Mouse (Mus musculus) embryonic facial prominence, embryonic 13.5 days (tissue): ENCODE measurements at regions not wholly inside any gene's neighbourhood (a gene's known extent, or its start where the extent isn't known, plus 50 kb on each side); places are given as distances from the start of the nearest gene placed in this dataset.

Source experiments
- ATAC-seq: fragments of 200-750 bp; cut with Nextera tagmentation; 2 replicates; pipeline ENCODE4 v1.8.0; 2017; ENCODE audit warnings: low read depth; ENCODE audit not compliant: insufficient number of reproducible peaks, insufficient read depth, low FRiP score, low TSS enrichment
- H3K27ac ChIP-seq: fragments of 300-500 bp; sonication (generic); 2 replicates; pipeline ENCODE4 v1.5.1; 2015; ENCODE audit warnings: moderate library complexity, mild to moderate bottlenecking, inconsistent platforms
- H3K27me3 ChIP-seq: fragments of 300-500 bp; sonication (generic); 2 replicates; pipeline ENCODE4 v1.6.1; 2015; ENCODE audit warnings: mild to moderate bottlenecking, inconsistent platforms
- H3K36me3 ChIP-seq: fragments of 300-500 bp; sonication (generic); 2 replicates; pipeline ENCODE4 v1.6.1; 2015; ENCODE audit warnings: mild to moderate bottlenecking, inconsistent platforms
- H3K4me1 ChIP-seq: fragments of 300-500 bp; sonication (generic); 2 replicates; pipeline ENCODE4 v1.6.1; 2015; ENCODE audit warnings: inconsistent platforms
- H3K4me2 ChIP-seq: fragments of 300-500 bp; sonication (generic); 2 replicates; pipeline ENCODE4 v1.6.1; 2015; ENCODE audit warnings: moderate library complexity, mild to moderate bottlenecking, inconsistent platforms
- H3K4me3 ChIP-seq: fragments of 300-500 bp; sonication (generic); 2 replicates; pipeline ENCODE4 v1.5.1; 2015; ENCODE audit warnings: mild to moderate bottlenecking, inconsistent platforms
- H3K9ac ChIP-seq: fragments of 300-500 bp; sonication (generic); 2 replicates; pipeline ENCODE4 v1.6.1; 2015; ENCODE audit warnings: mild to moderate bottlenecking, inconsistent platforms
- H3K9me3 ChIP-seq: fragments of 300-500 bp; sonication (generic); 2 replicates; pipeline ENCODE4 v1.6.1; 2016; ENCODE audit warnings: inconsistent platforms
- WGBS: fragments of 180-500 bp; shearing (Covaris S2); methylation state at CpG from one replicate; pipeline ENCODE4 v1.1.7; 2015; ENCODE audit warnings: mixed read lengths; 5-methylcytosine and 5-hydroxymethylcytosine counted together

GRCm38 (mm10) chr1:186217198-186217597 is 100.1 kb upstream of the Lyplal1 start:
- no peaks in the 10 kb centered on the region; the same call in 1 of the 2 replicates for H3K9me3 ChIP-seq
- no peak overlapping the region for H3K4me2 ChIP-seq
- WGBS: 27% methylated on average over 3 of the region's 3 CpGs
- no peaks in the 10 kb centered on the region for H3K36me3 ChIP-seq
- no peaks in the 10 kb centered on the region for H3K27me3 ChIP-seq
- no peak overlapping the region for H3K9ac ChIP-seq
- no peak for ATAC-seq
- no peak overlapping the region for H3K27ac ChIP-seq
- H3K4me3 ChIP-seq: no peak overlapping the region
- no peaks in the 10 kb centered on the region for H3K4me1 ChIP-seq

- Histone ChIP-seq H3K36me3 (no peaks in the 10 kb centered on the region), H3K27ac (no peak overlapping the region), H3K4me1 (no peaks in the 10 kb centered on the region), H3K27me3 (no peaks in the 10 kb centered on the region), H3K9ac (no peak overlapping the region), H3K4me3 (no peak overlapping the region), H3K4me2 (no peak overlapping the region), H3K9me3 (no peaks in the 10 kb centered on the region)
- 88% methylated on average over 1 of the region's 1 CpGs for WGBS
- no peak for ATAC-seq
Measured at GRCm38 (mm10) chr1:186204151-186204550, 87.0 kb upstream of the Lyplal1 start.

DNA sequence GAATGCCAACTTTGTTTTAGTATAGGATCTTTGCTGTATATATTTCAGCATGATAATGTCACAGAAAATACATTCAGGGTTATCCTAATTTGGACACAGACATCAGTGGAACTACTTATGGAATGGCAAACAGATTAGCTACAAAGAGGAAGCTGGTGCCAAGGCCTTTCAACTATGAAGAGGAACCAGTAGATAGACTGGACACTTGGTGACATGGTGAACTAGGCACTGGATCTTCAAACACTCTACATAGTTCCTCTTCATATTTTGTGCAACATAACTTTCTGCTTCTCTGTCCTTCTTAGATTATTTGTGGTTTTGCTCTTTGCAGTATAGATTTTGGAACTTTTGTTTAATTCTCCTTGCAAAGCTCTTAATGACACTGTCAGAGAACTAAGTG is 85.4 kb upstream of the Lyplal1 start:
- H3K9me3 ChIP-seq: no peaks in the 10 kb centered on the region
- no peak overlapping the region for H3K4me3 ChIP-seq
- no peak overlapping the region for H3K9ac ChIP-seq
- no peak for ATAC-seq
- H3K4me2 ChIP-seq: no peak overlapping the region
- no peaks in the 10 kb centered on the region for H3K27me3 ChIP-seq
- no peak overlapping the region for H3K27ac ChIP-seq
- H3K4me1 ChIP-seq: no peaks in the 10 kb centered on the region
- H3K36me3 ChIP-seq: no peaks in the 10 kb centered on the region

DNA sequence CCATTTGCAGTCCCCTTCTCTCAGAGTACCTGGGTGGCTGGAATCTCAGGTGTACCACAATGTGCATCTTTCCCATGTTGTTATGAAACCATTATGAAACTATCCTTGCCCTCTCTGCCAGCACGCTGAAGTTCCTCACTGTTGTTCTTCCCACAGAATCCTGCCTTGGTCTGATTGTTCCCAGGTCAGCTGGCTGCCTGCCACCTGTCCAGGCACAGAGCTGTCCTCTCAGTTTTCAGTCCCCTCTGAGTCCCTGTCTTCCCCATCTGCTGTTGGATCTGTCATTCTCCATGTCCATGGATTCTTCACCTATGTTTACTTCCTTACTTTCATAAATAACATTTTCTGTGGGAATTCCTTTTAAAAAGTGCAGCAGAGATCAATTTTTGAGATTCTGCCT is 81.3 kb upstream of the Lyplal1 start:
- no peak overlapping the region for H3K4me2 ChIP-seq
- no peak overlapping the region for H3K4me3 ChIP-seq
- no peaks in the 10 kb centered on the region for H3K9me3 ChIP-seq
- no peaks in the 10 kb centered on the region for H3K4me1 ChIP-seq
- H3K9ac ChIP-seq: no peak overlapping the region
- no peaks in the 10 kb centered on the region for H3K36me3 ChIP-seq
- H3K27ac ChIP-seq: no peak overlapping the region
- no peak for ATAC-seq
- no peaks in the 10 kb centered on the region for H3K27me3 ChIP-seq
- WGBS: 70% methylated on average over 1 of the region's 1 CpGs

- Histone ChIP-seq H3K4me3 (no peak overlapping the region), H3K4me1 (no peaks in the 10 kb centered on the region), H3K9me3 (no peaks in the 10 kb centered on the region), H3K27ac (no peak overlapping the region), H3K27me3 (no peaks in the 10 kb centered on the region), H3K9ac (no peak overlapping the region), H3K4me2 (no peak overlapping the region), H3K36me3 (no peaks in the 10 kb centered on the region)
- no peak for ATAC-seq
- 76% methylated on average over 2 of the region's 2 CpGs for WGBS
Measured at GRCm38 (mm10) chr1:186197057-186197456, 79.9 kb upstream of the Lyplal1 start.

DNA sequence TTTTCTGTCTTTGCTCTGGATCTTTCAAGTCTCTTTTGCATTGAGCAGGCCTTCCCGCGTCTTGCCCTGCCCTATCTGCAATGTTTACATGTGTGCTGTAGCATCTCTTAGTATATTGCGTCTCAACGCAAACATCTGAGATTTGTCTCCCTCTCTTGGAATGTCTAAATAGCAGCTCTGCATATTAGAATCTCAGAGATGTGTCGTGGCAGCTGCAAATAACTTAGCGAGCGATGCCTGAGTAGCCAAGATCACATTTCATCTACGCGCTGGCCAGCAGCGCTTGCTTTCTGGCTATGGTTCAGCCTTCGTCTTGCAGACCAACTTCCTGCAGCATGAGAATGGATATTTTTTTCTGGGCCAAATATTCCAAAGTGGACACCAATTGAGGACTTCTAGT is 72.3 kb upstream of the Lyplal1 start:
- no peaks in the 10 kb centered on the region for H3K36me3 ChIP-seq
- H3K9ac ChIP-seq: no peak overlapping the region
- ATAC-seq: no peak
- peak overlapping the region; percentile 26; the same call in 1 of the 2 replicates for H3K4me2 ChIP-seq
- H3K4me1 ChIP-seq: peaks cover 11% of the 10 kb centered on the region
- no peaks in the 10 kb centered on the region for H3K9me3 ChIP-seq
- peak overlapping the region; percentile 23; the same call in 1 of the 2 replicates for H3K27ac ChIP-seq
- 32% methylated on average over 11 of the region's 11 CpGs for WGBS
- H3K4me3 ChIP-seq: no peak overlapping the region
- no peaks in the 10 kb centered on the region for H3K27me3 ChIP-seq

GRCm38 (mm10) chr1:186187372-186187771 is 70.3 kb upstream of the Lyplal1 start:
- Histone ChIP-seq H3K36me3 (no peaks in the 10 kb centered on the region), H3K9me3 (no peaks in the 10 kb centered on the region), H3K9ac (no peak overlapping the region), H3K4me2 (no peak overlapping the region), H3K4me3 (no peak overlapping the region), H3K4me1 (peaks cover 23% of the 10 kb centered on the region), H3K27me3 (no peaks in the 10 kb centered on the region), H3K27ac (no peak overlapping the region)
- no peak for ATAC-seq
- 76% methylated on average over 5 of the region's 5 CpGs for whole genome bisulfite sequencing

- peak overlapping the region; percentile 44; the same call in 1 of the 2 replicates for H3K9ac ChIP-seq
Measured at GRCm38 (mm10) chr1:186183204-186183651, 66.1 kb upstream of the Lyplal1 start.

GRCm38 (mm10) chr1:186182498-186183203 is 65.5 kb upstream of the Lyplal1 start:
- no peaks in the 10 kb centered on the region for H3K36me3 ChIP-seq
- 41% methylated on average over 23 of the region's 23 CpGs for WGBS
- H3K9ac ChIP-seq: peak overlapping the region; percentile 44; the same call in 1 of the 2 replicates
- no peaks in the 10 kb centered on the region for H3K9me3 ChIP-seq
- no peak for ATAC-seq
- H3K4me1 ChIP-seq: peaks cover 15% of the 10 kb centered on the region
- no peak overlapping the region; the same call in 1 of the 2 replicates for H3K27ac ChIP-seq
- no peaks in the 10 kb centered on the region for H3K27me3 ChIP-seq
- H3K4me3 ChIP-seq: peak overlapping the region; percentile 20
- peak overlapping the region; percentile 50 for H3K4me2 ChIP-seq

More at GRCm38 (mm10) chr1:186183204-186183651, 66.1 kb upstream of the Lyplal1 start:
- 65% methylated on average over 8 of the region's 8 CpGs for WGBS
- Histone ChIP-seq H3K9me3 (no peaks in the 10 kb centered on the region), H3K27me3 (no peaks in the 10 kb centered on the region), H3K4me2 (peak overlapping the region; percentile 50), H3K4me3 (peak overlapping the region; percentile 20; the same call in 1 of the 2 replicates), H3K27ac (no peak overlapping the region), H3K4me1 (peaks cover 17% of the 10 kb centered on the region), H3K36me3 (no peaks in the 10 kb centered on the region)
- no peak for ATAC-seq

- Histone ChIP-seq H3K4me3 (no peak overlapping the region), H3K36me3 (no peaks in the 10 kb centered on the region), H3K9ac (no peak overlapping the region), H3K4me2 (no peak overlapping the region), H3K9me3 (no peaks in the 10 kb centered on the region), H3K27ac (no peak overlapping the region), H3K27me3 (no peaks in the 10 kb centered on the region), H3K4me1 (no peaks in the 10 kb centered on the region)
- no peak for ATAC-seq
- WGBS: 45% methylated on average over 3 of the region's 3 CpGs
Measured at GRCm38 (mm10) chr1:186177019-186177418, 59.9 kb upstream of the Lyplal1 start.

- no peak overlapping the region for H3K4me3 ChIP-seq
- H3K27ac ChIP-seq: no peak overlapping the region
- H3K9ac ChIP-seq: no peak overlapping the region
- 79% methylated on average over 8 of the region's 8 CpGs for WGBS
- H3K4me2 ChIP-seq: no peak overlapping the region
- H3K27me3 ChIP-seq: no peaks in the 10 kb centered on the region
- no peaks in the 10 kb centered on the region for H3K36me3 ChIP-seq
- H3K4me1 ChIP-seq: 0 out of 2 replicates have a peak, but pooled peaks cover 5% of the 10 kb centered on the region
- H3K9me3 ChIP-seq: no peaks in the 10 kb centered on the region
- ATAC-seq: no peak
Measured at GRCm38 (mm10) chr1:186173472-186174014, 56.4 kb upstream of the Lyplal1 start.

- 87% methylated on average over 6 of the region's 6 CpGs for WGBS
- Histone ChIP-seq H3K27me3 (no peaks in the 10 kb centered on the region), H3K9ac (no peak overlapping the region), H3K4me2 (no peak overlapping the region), H3K36me3 (no peaks in the 10 kb centered on the region), H3K27ac (no peak overlapping the region), H3K4me3 (no peak overlapping the region), H3K4me1 (0 out of 2 replicates have a peak, but pooled peaks cover 5% of the 10 kb centered on the region), H3K9me3 (no peaks in the 10 kb centered on the region)
- no peak for ATAC-seq
Measured at GRCm38 (mm10) chr1:186171691-186172090, 54.6 kb upstream of the Lyplal1 start.
